Mouse (Mus musculus): ENCODE measurements at regions not wholly inside any gene's neighbourhood (a gene's known extent, or its start where the extent isn't known, plus 50 kb on each side); places are given as distances from the start of the nearest gene placed in this dataset.

- H3K36me3 ChIP-seq (ENCODE audit: inconsistent target) = no peaks in the 10 kb centered on the region
- no peaks in the 10 kb centered on the region for H3K79me2 ChIP-seq (ENCODE audit: inconsistent target)
- 43% methylated on average over 8 of the region's 8 CpGs for WGBS (ENCODE audit: missing documents)
Observed at GRCm38 (mm10) chr10:119005491-119005890, 135.5 kb upstream of the Dyrk2 start.

GRCm38 (mm10) chr10:119004426-119004825, 134.4 kb upstream of the Dyrk2 start:
- Histone ChIP-seq H3K27ac (no peak overlapping the region), H3K36me3 (ENCODE audit: inconsistent target) (no peaks in the 10 kb centered on the region), H3K79me2 (ENCODE audit: inconsistent target) (no peaks in the 10 kb centered on the region), H3K4me3 (ENCODE audit: inconsistent target) (no peak overlapping the region)
- WGBS (ENCODE audit: missing documents) = 90% methylated on average over 10 of the region's 11 CpGs

More at GRCm38 (mm10) chr10:119005491-119005890, 135.5 kb upstream of the Dyrk2 start:
- H3K4me3 ChIP-seq (ENCODE audit: inconsistent target) = no peak overlapping the region
- no peak overlapping the region for H3K27ac ChIP-seq

- no peaks in the 10 kb centered on the region for H3K79me2 ChIP-seq (ENCODE audit: inconsistent target)
- H3K4me3 ChIP-seq (ENCODE audit: inconsistent target) = no peak overlapping the region
- no peak overlapping the region for H3K27ac ChIP-seq
- H3K36me3 ChIP-seq (ENCODE audit: inconsistent target) = no peaks in the 10 kb centered on the region
- 47% methylated on average over 5 of the region's 5 CpGs for WGBS (ENCODE audit: missing documents)
Observed at GRCm38 (mm10) chr10:119003839-119004238, 133.8 kb upstream of the Dyrk2 start.

- H3K79me2 ChIP-seq (ENCODE audit: inconsistent target) = no peaks in the 10 kb centered on the region
- 80% methylated on average over 2 of the region's 2 CpGs for WGBS (ENCODE audit: missing documents)
- H3K4me3 ChIP-seq (ENCODE audit: inconsistent target) = no peak overlapping the region
- no peaks in the 10 kb centered on the region for H3K36me3 ChIP-seq (ENCODE audit: inconsistent target)
- no peak overlapping the region for H3K27ac ChIP-seq
Observed at GRCm38 (mm10) chr10:119003042-119003441, 133.0 kb upstream of the Dyrk2 start.

- Histone ChIP-seq H3K79me2 (ENCODE audit: inconsistent target) (no peaks in the 10 kb centered on the region), H3K4me3 (ENCODE audit: inconsistent target) (no peak overlapping the region), H3K36me3 (ENCODE audit: inconsistent target) (no peaks in the 10 kb centered on the region), H3K27ac (no peak overlapping the region)
- WGBS (ENCODE audit: missing documents) = 86% methylated on average over 7 of the region's 7 CpGs
Observed at GRCm38 (mm10) chr10:119001895-119002294, 131.9 kb upstream of the Dyrk2 start.

- H3K36me3 ChIP-seq (ENCODE audit: inconsistent target) = no peaks in the 10 kb centered on the region
- 75% methylated on average over 17 of the region's 17 CpGs for WGBS (ENCODE audit: missing documents)
- no peak overlapping the region for H3K27ac ChIP-seq
- no peak overlapping the region for H3K4me3 ChIP-seq (ENCODE audit: inconsistent target)
- no peaks in the 10 kb centered on the region for H3K79me2 ChIP-seq (ENCODE audit: inconsistent target)
Observed at GRCm38 (mm10) chr10:119001000-119001780, 131.2 kb upstream of the Dyrk2 start.

GRCm38 (mm10) chr10:118998966-118999365, 129.0 kb upstream of the Dyrk2 start:
- Histone ChIP-seq H3K4me3 (ENCODE audit: inconsistent target) (no peak overlapping the region), H3K36me3 (ENCODE audit: inconsistent target) (no peaks in the 10 kb centered on the region), H3K27ac (no peak overlapping the region), H3K79me2 (ENCODE audit: inconsistent target) (no peaks in the 10 kb centered on the region)
- 96% methylated on average over 5 of the region's 6 CpGs for WGBS (ENCODE audit: missing documents)

GRCm38 (mm10) chr10:118997034-118997433, 127.0 kb upstream of the Dyrk2 start:
- Histone ChIP-seq H3K4me3 (ENCODE audit: inconsistent target) (no peak overlapping the region), H3K27ac (no peak overlapping the region), H3K79me2 (ENCODE audit: inconsistent target) (no peaks in the 10 kb centered on the region), H3K36me3 (ENCODE audit: inconsistent target) (no peaks in the 10 kb centered on the region)
- 85% methylated on average over 2 of the region's 2 CpGs for WGBS (ENCODE audit: missing documents)

- no peaks in the 10 kb centered on the region for H3K79me2 ChIP-seq (ENCODE audit: inconsistent target)
- WGBS (ENCODE audit: missing documents) = 94% methylated on average over 15 of the region's 15 CpGs
- H3K27ac ChIP-seq = no peak overlapping the region
- no peaks in the 10 kb centered on the region for H3K36me3 ChIP-seq (ENCODE audit: inconsistent target)
- no peak overlapping the region for H3K4me3 ChIP-seq (ENCODE audit: inconsistent target)
Observed at GRCm38 (mm10) chr10:118993819-118994574, 124.0 kb upstream of the Dyrk2 start.

GRCm38 (mm10) chr10:118991213-118991612, 121.2 kb upstream of the Dyrk2 start:
- Histone ChIP-seq H3K4me3 (ENCODE audit: inconsistent target) (no peak overlapping the region), H3K27ac (no peak overlapping the region), H3K79me2 (ENCODE audit: inconsistent target) (no peaks in the 10 kb centered on the region), H3K36me3 (ENCODE audit: inconsistent target) (no peaks in the 10 kb centered on the region)
- WGBS (ENCODE audit: missing documents) = 97% methylated on average over 7 of the region's 7 CpGs

- WGBS (ENCODE audit: missing documents) = 85% methylated on average over 6 of the region's 6 CpGs
- Histone ChIP-seq H3K79me2 (ENCODE audit: inconsistent target) (no peaks in the 10 kb centered on the region), H3K27ac (no peak overlapping the region), H3K4me3 (ENCODE audit: inconsistent target) (no peak overlapping the region), H3K36me3 (ENCODE audit: inconsistent target) (no peaks in the 10 kb centered on the region)
Observed at GRCm38 (mm10) chr10:118990500-118990899, 120.5 kb upstream of the Dyrk2 start.

GRCm38 (mm10) chr10:118989812-118990211, 119.8 kb upstream of the Dyrk2 start:
- H3K4me3 ChIP-seq (ENCODE audit: inconsistent target) = no peak overlapping the region
- no peak overlapping the region for H3K27ac ChIP-seq
- no peaks in the 10 kb centered on the region for H3K36me3 ChIP-seq (ENCODE audit: inconsistent target)
- H3K79me2 ChIP-seq (ENCODE audit: inconsistent target) = no peaks in the 10 kb centered on the region
- 87% methylated on average over 10 of the region's 10 CpGs for WGBS (ENCODE audit: missing documents)

GRCm38 (mm10) chr10:118988249-118988648, 118.2 kb upstream of the Dyrk2 start:
- H3K36me3 ChIP-seq (ENCODE audit: inconsistent target) = no peaks in the 10 kb centered on the region
- WGBS (ENCODE audit: missing documents) = 70% methylated on average over 6 of the region's 6 CpGs
- no peak overlapping the region for H3K27ac ChIP-seq
- H3K4me3 ChIP-seq (ENCODE audit: inconsistent target) = no peak overlapping the region
- H3K79me2 ChIP-seq (ENCODE audit: inconsistent target) = no peaks in the 10 kb centered on the region

- WGBS (ENCODE audit: missing documents) = 91% methylated on average over 5 of the region's 5 CpGs
Observed at GRCm38 (mm10) chr10:118984580-118984979, 114.6 kb upstream of the Dyrk2 start.

GRCm38 (mm10) chr10:118981446-118981845, 111.4 kb upstream of the Dyrk2 start:
- Histone ChIP-seq H3K79me2 (ENCODE audit: inconsistent target) (no peaks in the 10 kb centered on the region), H3K36me3 (ENCODE audit: inconsistent target) (no peaks in the 10 kb centered on the region), H3K27ac (no peak overlapping the region), H3K4me3 (ENCODE audit: inconsistent target) (no peak overlapping the region)
- 9% methylated on average over 5 of the region's 5 CpGs for WGBS (ENCODE audit: missing documents)

More at GRCm38 (mm10) chr10:118984580-118984979, 114.6 kb upstream of the Dyrk2 start:
- Histone ChIP-seq H3K27ac (no peak overlapping the region), H3K79me2 (ENCODE audit: inconsistent target) (no peaks in the 10 kb centered on the region), H3K4me3 (ENCODE audit: inconsistent target) (no peak overlapping the region), H3K36me3 (ENCODE audit: inconsistent target) (no peaks in the 10 kb centered on the region)
